ENCODE assay signal across 9 mouse cellular contexts in genomic region chr10:23797606-23798005, GRCm38 (mm10). TPM values are rescaled to one million over a fixed set of nuclear protein-coding genes. Genes with fewer than 3 reads are reported as not detected.
DNase-seq lines count a peak whose midpoint lies in the region; ATAC-seq and TF ChIP-seq lines count a peak whose summit lies in the region.
"Had no signal": no experiment of that assay in that cellular context is flagged by ENCODE, and none has a peak within 500 bp of the region (broad histone marks: within the 10 kb centered on the region; RNA-seq: fewer than 3 reads in every experiment).

No protein-coding gene starts in this region.

- H3K9ac ChIP-seq in heart, embryonic 14.5 days (ENCODE audit: low read length): peak overlapping the region; percentile 72; the same call in 1 of the 2 replicates
- H3K9ac ChIP-seq in heart, adult 2 months (ENCODE audit: low read depth, low read length): no peak overlapping the region
- no peak overlapping the region for H3K9ac ChIP-seq in embryonic facial prominence, embryonic 11.5 days (replicated peaks; ENCODE audit: low read length)
- H3K9ac ChIP-seq in intestine, embryonic 15.5 days: no peak overlapping the region
- peak overlapping the region; percentile 92 for H3K9ac ChIP-seq in midbrain, embryonic 16.5 days (ENCODE audit: low read depth, low read length)

- no peaks in the 10 kb centered on the region for H3K9me3 ChIP-seq in heart, embryonic 14.5 days (ENCODE audit: control insufficient read depth, low read length)
- H3K9me3 ChIP-seq in embryonic facial prominence, embryonic 11.5 days (replicated peaks; ENCODE audit: control insufficient read depth, low read length): no peaks in the 10 kb centered on the region
- no peaks in the 10 kb centered on the region for H3K9me3 ChIP-seq in intestine, embryonic 15.5 days
- H3K9me3 ChIP-seq in midbrain, embryonic 16.5 days (replicated peaks; ENCODE audit: control insufficient read depth, low read length, poor library complexity, severe bottlenecking): no peaks in the 10 kb centered on the region

- peak overlapping the region in 1 of 2 experiments; percentile 48; a peak in 2 of 4 replicates for H3K4me3 ChIP-seq in heart, embryonic 14.5 days (ENCODE audit: control insufficient read depth in 1 of 2, insufficient read depth in 1 of 2, low read depth in 1 of 2, low read length in 2 of 2)
- no peak overlapping the region for H3K4me3 ChIP-seq in heart, adult 2 months
- H3K4me3 ChIP-seq in embryonic facial prominence, embryonic 11.5 days (ENCODE audit: low read depth, low read length): no peak overlapping the region; the same call in 1 of the 2 replicates
- peak overlapping the region; percentile 50; the same call in 1 of the 2 replicates for H3K4me3 ChIP-seq in intestine, embryonic 15.5 days (replicated peaks)
- H3K4me3 ChIP-seq in midbrain, embryonic 16.5 days (ENCODE audit: low read depth, low read length): peak overlapping the region; percentile 63

- intact Hi-C loops in heart, adult 2 months (cut with DNase I): no loop called here
- intact Hi-C loops in left cerebral cortex, postnatal 14 days (cut with DNase I): no loop called here

- 43% methylated on average over 3 of the region's 3 CpGs for WGBS in heart, embryonic 14.5 days
- 25% methylated on average over 3 of the region's 3 CpGs for WGBS in heart, adult 2 months
- WGBS in embryonic facial prominence, embryonic 11.5 days: 12% methylated on average over 3 of the region's 3 CpGs
- 27% methylated on average over 3 of the region's 3 CpGs for WGBS in intestine, embryonic 15.5 days
- WGBS in midbrain, embryonic 16.5 days: 7% methylated on average over 3 of the region's 3 CpGs

- DNase-seq in heart, adult 2 months: no peak
- no peak for DNase-seq in embryonic facial prominence, embryonic 11.5 days (ENCODE audit: low spot score)
- no peak for DNase-seq in left cerebral cortex, postnatal 14 days (ENCODE audit: low spot score in 2 of 2)
- no peak for DNase-seq in thymus, postnatal 4 days
- DNase-seq in c-Kit-positive CD71-positive TER-119-positive erythroid progenitor cells, embryonic 14.5 days (ENCODE audit: low spot score): no peak

- peaks cover 2 to 4% of the 10 kb centered on the region in 2 experiments; a peak in 2 of 4 replicates for H3K4me1 ChIP-seq in heart, embryonic 14.5 days (ENCODE audit: control insufficient read depth in 2 of 2, insufficient read depth in 2 of 2, low read length in 2 of 2)
- peaks cover 2% of the 10 kb centered on the region for H3K4me1 ChIP-seq in heart, adult 2 months (ENCODE audit: control insufficient read depth, insufficient read depth, low read length)
- no peaks in the 10 kb centered on the region for H3K4me1 ChIP-seq in embryonic facial prominence, embryonic 11.5 days (ENCODE audit: control insufficient read depth, insufficient read depth, low read length)
- H3K4me1 ChIP-seq in intestine, embryonic 15.5 days (replicated peaks): 0 out of 2 replicates have a peak, but pooled peaks cover 7% of the 10 kb centered on the region
- peaks cover 18% of the 10 kb centered on the region for H3K4me1 ChIP-seq in midbrain, embryonic 16.5 days (ENCODE audit: control insufficient read depth, insufficient read depth, low read length)

- ATAC-seq in heart, embryonic 14.5 days (ENCODE audit: insufficient number of reproducible peaks, insufficient read depth, low FRiP score, low read depth): no peak
- no peak for ATAC-seq in embryonic facial prominence, embryonic 11.5 days (replicated peaks; ENCODE audit: insufficient number of reproducible peaks, low FRiP score, low TSS enrichment, low read depth)
- no peak for ATAC-seq in intestine, embryonic 15.5 days
- peak; percentile 30; the same call in 1 of the 2 replicates for ATAC-seq in midbrain, embryonic 16.5 days

- H3K79me2 ChIP-seq in heart, adult 2 months (replicated peaks; ENCODE audit: control insufficient read depth, insufficient read depth, low read length): no peaks in the 10 kb centered on the region

- no peaks in the 10 kb centered on the region for H3K27me3 ChIP-seq in heart, embryonic 14.5 days (ENCODE audit: control insufficient read depth, insufficient read depth, low read length)
- H3K27me3 ChIP-seq in heart, adult 2 months (ENCODE audit: control insufficient read depth, insufficient read depth, low read length): no peaks in the 10 kb centered on the region
- H3K27me3 ChIP-seq in embryonic facial prominence, embryonic 11.5 days (ENCODE audit: control insufficient read depth, insufficient read depth, low read length): no peaks in the 10 kb centered on the region
- H3K27me3 ChIP-seq in intestine, embryonic 15.5 days (replicated peaks): no peaks in the 10 kb centered on the region
- no peaks in the 10 kb centered on the region for H3K27me3 ChIP-seq in midbrain, embryonic 16.5 days (ENCODE audit: control insufficient read depth, insufficient read depth, low read depth, low read length)
- H3K27me3 ChIP-seq: CH12.LX had no signal

- TF ChIP-seq POLR2A in heart, adult 2 months (IDR thresholded peaks at IDR 0.05; ENCODE audit: insufficient read depth, low read depth, low read length): no peak

- H3K36me3 ChIP-seq in heart, embryonic 14.5 days (ENCODE audit: control insufficient read depth, insufficient read depth, low read length): peaks cover 21% of the 10 kb centered on the region
- H3K36me3 ChIP-seq in heart, adult 2 months (ENCODE audit: control insufficient read depth, insufficient read depth, low read length): no peaks in the 10 kb centered on the region
- H3K36me3 ChIP-seq in embryonic facial prominence, embryonic 11.5 days (replicated peaks; ENCODE audit: control insufficient read depth, insufficient read depth, low read depth, low read length): no peaks in the 10 kb centered on the region
- no peaks in the 10 kb centered on the region for H3K36me3 ChIP-seq in intestine, embryonic 15.5 days
- peaks cover 5% of the 10 kb centered on the region; the same call in 1 of the 2 replicates for H3K36me3 ChIP-seq in midbrain, embryonic 16.5 days (ENCODE audit: control insufficient read depth, insufficient read depth, low read length)

- no peak overlapping the region for H3K27ac ChIP-seq in heart, embryonic 14.5 days (replicated peaks in 1 of 2; ENCODE audit: control insufficient read depth in 1 of 2, insufficient read depth in 1 of 2, low read depth in 2 of 2, low read length in 2 of 2)
- no peak overlapping the region for H3K27ac ChIP-seq in heart, adult 2 months
- no peak overlapping the region for H3K27ac ChIP-seq in embryonic facial prominence, embryonic 11.5 days (replicated peaks; ENCODE audit: low read depth, low read length)
- no peak overlapping the region for H3K27ac ChIP-seq in intestine, embryonic 15.5 days
- H3K27ac ChIP-seq in midbrain, embryonic 16.5 days (ENCODE audit: low read length): no peak overlapping the region

- H3K4me2 ChIP-seq in heart, embryonic 14.5 days (ENCODE audit: low read length): peak overlapping the region; percentile 68
- peak overlapping the region; percentile 81; the same call in 1 of the 2 replicates for H3K4me2 ChIP-seq in embryonic facial prominence, embryonic 11.5 days (ENCODE audit: low read depth, low read length)
- peak overlapping the region; percentile 59 for H3K4me2 ChIP-seq in intestine, embryonic 15.5 days (replicated peaks)
- H3K4me2 ChIP-seq in midbrain, embryonic 16.5 days (ENCODE audit: low read length): peak overlapping the region; percentile 67

- no peak for TF ChIP-seq EP300 in heart, adult 2 months (IDR thresholded peaks at IDR 0.05; ENCODE audit: insufficient read depth, low read depth, low read length)

- no peak for TF ChIP-seq CTCF in heart, adult 2 months (IDR thresholded peaks at IDR 0.05)

RNA-seq across cellular contexts. Expression of gene Slc18b1, which starts 0.8 kb away (rescaled TPM):
- polyA plus RNA-seq in heart, embryonic 14.5 days (2014; fragmentation: Nextera tagmentation; extraction: Ambion mirVana): 9.3 and 11.4 TPM in 2 replicates
- total RNA-seq in heart, adult 2 months (2021): 1 to 10 TPM; 7.6 to 9.2 TPM
- polyA plus RNA-seq in heart, adult 2 months (2012; rRNA removed): 5.8 and 9.3 TPM in 2 replicates
- 21.5 and 22.5 TPM in 2 replicates for polyA plus RNA-seq in embryonic facial prominence, embryonic 11.5 days (2014; fragmentation: Nextera tagmentation; extraction: Ambion mirVana)
- polyA plus RNA-seq in intestine, embryonic 15.5 days (2015; fragmentation: Nextera tagmentation; extraction: Ambion mirVana): 15.8 and 17.0 TPM in 2 replicates
- 17.5 and 19.0 TPM in 2 replicates for polyA plus RNA-seq in midbrain, embryonic 16.5 days (2015; fragmentation: Nextera tagmentation; extraction: Ambion mirVana)
- 10 to 100 TPM; 18.3 to 23.3 TPM for total RNA-seq in left cerebral cortex, postnatal 14 days (2021)
- total RNA-seq: CH12.LX had no signal

RNA-seq across cellular contexts. Expression of gene Rps12, which starts 10.5 kb away (rescaled TPM):
- 113 and 122 TPM in 2 replicates for polyA plus RNA-seq in heart, embryonic 14.5 days (2014; fragmentation: Nextera tagmentation; extraction: Ambion mirVana)
- total RNA-seq in heart, adult 2 months (2021): 100 to 1,000 TPM; 189 to 223 TPM
- polyA plus RNA-seq in heart, adult 2 months (2012; rRNA removed): 457 and 603 TPM in 2 replicates
- 126 and 139 TPM in 2 replicates for polyA plus RNA-seq in embryonic facial prominence, embryonic 11.5 days (2014; fragmentation: Nextera tagmentation; extraction: Ambion mirVana)
- 195 and 208 TPM in 2 replicates for polyA plus RNA-seq in intestine, embryonic 15.5 days (2015; fragmentation: Nextera tagmentation; extraction: Ambion mirVana)
- 83.7 and 87.4 TPM in 2 replicates for polyA plus RNA-seq in midbrain, embryonic 16.5 days (2015; fragmentation: Nextera tagmentation; extraction: Ambion mirVana)
- total RNA-seq in left cerebral cortex, postnatal 14 days (2021): 100 to 1,000 TPM; 222 to 226 TPM

RNA-seq across cellular contexts. Expression of gene Vnn3, which starts 53.7 kb away (rescaled TPM):
- polyA plus RNA-seq in heart, embryonic 14.5 days (2014; fragmentation: Nextera tagmentation; extraction: Ambion mirVana): 0.15 and 0.43 TPM in 2 replicates
- total RNA-seq in heart, adult 2 months (2021): not detected
- polyA plus RNA-seq in heart, adult 2 months (2012; rRNA removed): 0.26 and 0.33 TPM in 2 replicates
- polyA plus RNA-seq in embryonic facial prominence, embryonic 11.5 days (2014; fragmentation: Nextera tagmentation; extraction: Ambion mirVana): not detected in 2 replicates
- polyA plus RNA-seq in intestine, embryonic 15.5 days (2015; fragmentation: Nextera tagmentation; extraction: Ambion mirVana): 0.24 and 0.28 TPM in 2 replicates
- polyA plus RNA-seq in midbrain, embryonic 16.5 days (2015; fragmentation: Nextera tagmentation; extraction: Ambion mirVana): 0.22 TPM in 1 of 2 replicates, not detected in the other
- under 1 TPM in 1 of 2 experiments, not detected in 1; 0.19 TPM for total RNA-seq in left cerebral cortex, postnatal 14 days (2021)
- total RNA-seq: CH12.LX had no signal

Comparison
In these comparisons a context has a peak if more than half of its experiments do, and no peak if none do; other contexts are left out.
1. H3K9ac ChIP-seq: peak in heart, embryonic 14.5 days (single experiment) and midbrain, embryonic 16.5 days (single experiment); none in heart, adult 2 months (single experiment), embryonic facial prominence, embryonic 11.5 days (single experiment) and intestine, embryonic 15.5 days (single experiment).
2. H3K4me3 ChIP-seq: peak in intestine, embryonic 15.5 days (single experiment) and midbrain, embryonic 16.5 days (single experiment); none in heart, adult 2 months (single experiment) and embryonic facial prominence, embryonic 11.5 days (single experiment).
3. Peak in every context shown above with its lines, with median percentiles within 50 percentile points of each other: H3K4me2 ChIP-seq.